Mouse (Mus musculus) ES-E14 (cell line): Measurements from ENCODE around the gene Smad1. TPM values are rescaled to one million over a fixed set of nuclear protein-coding genes. Genes with fewer than 3 reads are reported as not detected.
"Not testable (repeated sequence)": the region's sequence is repeated elsewhere in the genome, so short reads cannot be mapped to it uniquely, and the experiment has no call there.

Source experiments
- DNase-seq: peaks from one replicate; pipeline ENCODE4 v3.0.0-alpha.2; 2013; ENCODE audit warnings: low read depth, low spot score
- H3K27ac ChIP-seq: 2 replicates; pipeline ENCODE4 v1.5.1; 2012; ENCODE audit warnings: low read depth, mild to moderate bottlenecking, low read length, moderate library complexity, mixed read lengths; ENCODE audit not compliant: poor library complexity, insufficient read depth, severe bottlenecking
- H3K36me3 ChIP-seq: 2 replicates; pipeline ENCODE4 v1.6.1; 2012; ENCODE audit warnings: mild to moderate bottlenecking, low read length, moderate library complexity, mixed read lengths; ENCODE audit not compliant: control insufficient read depth, poor library complexity, insufficient read depth, severe bottlenecking
- H3K4me1 ChIP-seq, 2 experiments: fragments of 150-350 bp in 1 of 2; sonication (generic) in 1 of 2; 2 replicates each; pipeline ENCODE4 v1.6.1; 2012; ENCODE audit warnings: low read length in 2 of 2, mild to moderate bottlenecking in 1 of 2, mixed read lengths in 1 of 2; ENCODE audit not compliant: control insufficient read depth in 2 of 2, insufficient read depth in 2 of 2, poor library complexity in 1 of 2
- H3K4me3 ChIP-seq, 2 experiments: fragments of 150-350 bp in 1 of 2; sonication (generic) in 1 of 2; 2 replicates each; pipeline ENCODE4 v1.5.1; 2012; ENCODE audit warnings: low read length in 2 of 2, low read depth in 1 of 2, mild to moderate bottlenecking in 1 of 2, mixed read lengths in 1 of 2; ENCODE audit not compliant: insufficient read depth in 1 of 2, poor library complexity in 1 of 2, severe bottlenecking in 1 of 2
- H3K9ac ChIP-seq: 2 replicates; pipeline ENCODE4 v1.6.1; 2012; ENCODE audit warnings: low read depth, mild to moderate bottlenecking, low read length, mixed read lengths; ENCODE audit not compliant: poor library complexity, insufficient read depth, severe bottlenecking
- H3K9me3 ChIP-seq: fragments of 150-350 bp; sonication (generic); 2 replicates; pipeline ENCODE4 v1.6.1; 2012; ENCODE audit warnings: low read depth, mild to moderate bottlenecking, low read length; ENCODE audit not compliant: control insufficient read depth, insufficient read depth
- CHD2 ChIP-seq: IDR thresholded peaks from 2 replicates; pipeline ENCODE4 v1.6.1; 2014; ENCODE audit warnings: mild to moderate bottlenecking, low read depth, low read length, inconsistent platforms
- HCFC1 ChIP-seq: IDR thresholded peaks from 2 replicates; pipeline ENCODE4 v1.6.1; 2012; ENCODE audit warnings: low read length, inconsistent platforms, borderline replicate concordance; ENCODE audit not compliant: insufficient read depth
- MAFK ChIP-seq: IDR thresholded peaks from 2 replicates; pipeline ENCODE4 v1.6.1; 2014; ENCODE audit warnings: mild to moderate bottlenecking, low read depth, low read length, inconsistent platforms; ENCODE audit not compliant: insufficient read depth
- ZC3H11A ChIP-seq: IDR thresholded peaks from 2 replicates; pipeline ENCODE4 v1.6.1; 2012; ENCODE audit warnings: low read depth, mild to moderate bottlenecking, inconsistent platforms, low read length, borderline replicate concordance
- ZNF384 ChIP-seq: IDR thresholded peaks from 2 replicates; pipeline ENCODE4 v1.6.1; 2012; ENCODE audit warnings: low read depth, low read length, inconsistent platforms
- in situ Hi-C, 2 experiments: fragments of 600-800 bp; cut with MboI; formaldehyde crosslinking; loops; one replicate each; pipeline ENCODE4 v1.15.1; 2025; ENCODE audit warnings: low sequenced_read_pairs in 2 of 2, inconsistent platforms in 1 of 2; ENCODE audit not compliant: unreplicated experiment in 2 of 2
- total RNA-seq: library from RNA; depleted of rRNA; stranded (reverse); fragments of 300-350 nt; gene quantifications from 2 replicates; pipeline ENCODE4 v1.2.3, GENCODE M21; 2012

Smad1 gene
- total RNA-seq, 1 experiment, result 9.4 TPM

- Histone ChIP-seq H3K4me3 (no peak overlapping the region), H3K9me3 (no peaks in the 10 kb centered on the region), H3K9ac (no peak overlapping the region), H3K4me1 (no peaks in the 10 kb centered on the region), H3K27ac (no peak overlapping the region), H3K36me3 (no peaks in the 10 kb centered on the region)
- in situ Hi-C loops, result no loop called here
- TF ChIP-seq HCFC1, result no peak
- TF ChIP-seq MAFK, result no peak
- no peak for TF ChIP-seq ZC3H11A
- TF ChIP-seq CHD2, result no peak
- no peak for TF ChIP-seq ZNF384
- no peak for DNase-seq
Measured at GRCm38 (mm10) chr8:79414907-79415306, 15.6 kb upstream of the Smad1 start.

- no peaks in the 10 kb centered on the region for H3K9me3 ChIP-seq
- no peak for DNase-seq
- H3K36me3 ChIP-seq, result no peaks in the 10 kb centered on the region
- no peaks in the 10 kb centered on the region for H3K4me1 ChIP-seq
- no peak overlapping the region for H3K27ac ChIP-seq
- in situ Hi-C loops, result no loop called here
- no peak overlapping the region for H3K4me3 ChIP-seq
- TF ChIP-seq ZNF384 (no peak), HCFC1 (no peak), CHD2 (no peak), MAFK (no peak), ZC3H11A (no peak)
- H3K9ac ChIP-seq, result no peak overlapping the region
Measured at GRCm38 (mm10) chr8:79410501-79410900, 11.2 kb upstream of the Smad1 start.

DNA sequence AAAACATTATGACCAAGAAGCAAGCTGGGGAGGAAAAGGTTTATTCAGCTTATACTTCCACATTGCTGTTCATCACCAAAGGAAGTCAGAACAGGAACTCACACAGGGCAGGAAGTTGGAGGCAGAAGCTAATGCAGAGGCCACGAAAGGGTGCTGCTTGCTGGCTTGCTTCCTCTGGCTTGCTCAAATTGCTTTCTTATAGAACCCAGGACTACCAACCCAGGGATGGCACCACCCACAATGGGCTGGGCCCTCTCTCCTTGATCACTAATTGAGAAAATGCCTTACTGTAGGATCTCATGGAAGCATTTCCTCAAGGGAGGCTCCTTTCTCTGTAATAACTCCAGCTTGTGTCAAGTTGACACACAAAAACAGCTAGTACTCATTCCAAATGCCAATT lies 8.0 kb upstream of the Smad1 start:
- H3K4me3 ChIP-seq, DNase-seq, in situ Hi-C loops, H3K4me1 ChIP-seq, H3K9me3 ChIP-seq, H3K9ac ChIP-seq, H3K27ac ChIP-seq, H3K36me3 ChIP-seq: not testable (repeated sequence)

GRCm38 (mm10) chr8:79404895-79405557 lies 5.7 kb upstream of the Smad1 start:
- H3K4me3 ChIP-seq, result no peak overlapping the region
- H3K36me3 ChIP-seq, result no peaks in the 10 kb centered on the region
- H3K9ac ChIP-seq, result no peak overlapping the region
- H3K4me1 ChIP-seq, result no peaks in the 10 kb centered on the region
- H3K9me3 ChIP-seq, result no peaks in the 10 kb centered on the region
- H3K27ac ChIP-seq, result no peak overlapping the region
- DNase-seq, result no peak
- no peak for TF ChIP-seq ZNF384
- no peak for TF ChIP-seq CHD2
- no peak for TF ChIP-seq ZC3H11A
- no peak for TF ChIP-seq MAFK
- TF ChIP-seq HCFC1, result no peak
- in situ Hi-C loops, result no loop called here

DNA sequence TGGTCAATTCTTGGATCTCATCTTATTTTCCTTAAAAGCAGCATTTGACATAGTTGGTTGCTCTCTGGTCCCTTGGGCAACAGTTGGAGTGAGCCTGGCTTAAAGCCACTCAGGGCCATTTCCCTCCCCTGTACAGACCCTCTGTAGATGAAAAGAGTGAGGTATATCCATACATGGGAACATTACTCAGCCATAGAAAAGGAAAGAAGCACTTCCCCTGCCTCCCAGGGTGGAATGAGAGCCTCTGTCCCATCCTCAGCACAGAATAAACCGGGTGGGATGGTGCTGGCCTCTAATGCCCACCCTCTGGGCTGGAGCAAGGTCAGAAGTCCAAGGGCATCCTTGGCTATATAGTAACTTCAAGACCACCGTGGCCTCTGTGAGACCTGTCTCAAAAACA lies 1.4 kb upstream of the Smad1 start:
- no peaks in the 10 kb centered on the region; a peak in 1 of 4 replicates for H3K4me1 ChIP-seq
- H3K4me3 ChIP-seq, result no peak overlapping the region
- H3K9ac ChIP-seq, result no peak overlapping the region
- no peak overlapping the region for H3K27ac ChIP-seq
- TF ChIP-seq HCFC1, result no peak
- no peak for TF ChIP-seq ZNF384
- no peak for TF ChIP-seq MAFK
- TF ChIP-seq CHD2, result no peak
- TF ChIP-seq ZC3H11A, result no peak
- in situ Hi-C loops, result no loop called here
- no peaks in the 10 kb centered on the region for H3K36me3 ChIP-seq
- DNase-seq, result no peak
- no peaks in the 10 kb centered on the region for H3K9me3 ChIP-seq
